Mouse (Mus musculus): ENCODE results near the gene Rassf3. TPM values are rescaled to one million over a fixed set of nuclear protein-coding genes. Genes with fewer than 3 reads are reported as not detected.

The Rassf3 gene
- polyA plus RNA-seq, 2 experiments: 20.7 to 23.2 TPM

DNA sequence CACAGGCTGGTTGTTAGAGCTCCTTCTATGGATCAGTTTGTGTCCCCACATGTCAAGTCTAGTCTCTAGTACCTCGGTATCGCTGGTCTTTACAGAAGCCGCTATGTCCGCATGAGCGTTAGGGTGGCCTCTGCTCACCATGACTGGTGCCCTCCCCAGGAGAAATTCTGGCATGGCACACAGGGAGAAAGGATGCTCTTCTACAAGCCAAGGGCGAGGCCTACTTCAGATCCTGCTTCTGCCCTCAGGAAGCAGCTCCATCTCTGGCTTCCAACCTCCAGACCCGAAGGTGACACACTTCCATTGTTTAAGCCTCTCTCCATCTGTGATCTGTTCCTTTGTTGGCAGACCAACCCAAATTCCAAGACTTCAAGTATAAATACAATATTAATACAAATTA lies 31.9 kb downstream of the Rassf3 start:
- DNase-seq (ENCODE audit: low spot score) (no peak), ATAC-seq (ENCODE audit: low FRiP score, low read depth) (no peak)
- H3K27me3 ChIP-seq (ENCODE audit: control insufficient read depth, insufficient read depth, low read length): no peaks in the 10 kb centered on the region
- H3K9ac ChIP-seq (ENCODE audit: low read depth, low read length, severe bottlenecking): no peak overlapping the region
- no peak overlapping the region for H3K4me3 ChIP-seq (replicated peaks; ENCODE audit: low read length)
- no peak overlapping the region for H3K4me2 ChIP-seq (replicated peaks; ENCODE audit: low read depth, low read length, severe bottlenecking)
- WGBS: 95% methylated on average over 7 of the region's 7 CpGs
- TF ChIP-seq POLR2A (IDR thresholded peaks at IDR 0.05; ENCODE audit: borderline replicate concordance, extremely low read depth, insufficient read depth, insufficient read length): no peak
- no peak overlapping the region for H3K27ac ChIP-seq (replicated peaks; ENCODE audit: low read depth, low read length)
- H3K9me3 ChIP-seq (ENCODE audit: control insufficient read depth, low read length): no peaks in the 10 kb centered on the region
- H3K4me1 ChIP-seq (ENCODE audit: control insufficient read depth, insufficient read depth, low read length): peaks cover 16% of the 10 kb centered on the region
- H3K36me3 ChIP-seq (ENCODE audit: control insufficient read depth, insufficient read depth, low read length): no peaks in the 10 kb centered on the region

DNA sequence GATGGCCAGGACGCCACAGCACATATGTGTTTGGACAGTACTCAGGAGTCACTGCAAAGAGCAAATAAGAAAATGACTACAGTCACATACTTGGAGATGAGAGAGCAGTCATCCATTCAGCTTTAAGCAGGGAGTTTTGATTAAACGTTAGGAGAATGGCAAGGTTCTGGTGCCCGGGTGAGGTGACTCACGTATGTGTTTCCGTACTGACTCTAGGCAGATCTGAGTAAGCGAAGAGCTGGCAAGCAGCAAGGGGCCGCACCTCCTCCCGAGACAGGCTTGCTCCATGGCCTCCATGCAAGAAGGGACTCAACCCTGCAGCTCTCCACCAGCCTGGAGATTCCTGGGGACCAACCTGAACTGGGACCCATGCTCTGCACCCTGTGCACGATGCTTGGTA lies 32.4 kb downstream of the Rassf3 start:
- Histone ChIP-seq H3K9ac (ENCODE audit: low read depth, low read length, severe bottlenecking) (no peak overlapping the region), H3K9me3 (ENCODE audit: control insufficient read depth, low read length) (no peaks in the 10 kb centered on the region), H3K27me3 (ENCODE audit: control insufficient read depth, insufficient read depth, low read length) (no peaks in the 10 kb centered on the region), H3K27ac (replicated peaks; ENCODE audit: low read depth, low read length) (no peak overlapping the region), H3K4me1 (ENCODE audit: control insufficient read depth, insufficient read depth, low read length) (peaks cover 16% of the 10 kb centered on the region), H3K36me3 (ENCODE audit: control insufficient read depth, insufficient read depth, low read length) (no peaks in the 10 kb centered on the region), H3K4me3 (replicated peaks; ENCODE audit: low read length) (no peak overlapping the region), H3K4me2 (replicated peaks; ENCODE audit: low read depth, low read length, severe bottlenecking) (no peak overlapping the region)
- DNase-seq (ENCODE audit: low spot score) (no peak), ATAC-seq (ENCODE audit: low FRiP score, low read depth) (no peak)
- WGBS: 88% methylated on average over 9 of the region's 9 CpGs
- no peak for TF ChIP-seq POLR2A (IDR thresholded peaks at IDR 0.05; ENCODE audit: borderline replicate concordance, extremely low read depth, insufficient read depth, insufficient read length)

DNA sequence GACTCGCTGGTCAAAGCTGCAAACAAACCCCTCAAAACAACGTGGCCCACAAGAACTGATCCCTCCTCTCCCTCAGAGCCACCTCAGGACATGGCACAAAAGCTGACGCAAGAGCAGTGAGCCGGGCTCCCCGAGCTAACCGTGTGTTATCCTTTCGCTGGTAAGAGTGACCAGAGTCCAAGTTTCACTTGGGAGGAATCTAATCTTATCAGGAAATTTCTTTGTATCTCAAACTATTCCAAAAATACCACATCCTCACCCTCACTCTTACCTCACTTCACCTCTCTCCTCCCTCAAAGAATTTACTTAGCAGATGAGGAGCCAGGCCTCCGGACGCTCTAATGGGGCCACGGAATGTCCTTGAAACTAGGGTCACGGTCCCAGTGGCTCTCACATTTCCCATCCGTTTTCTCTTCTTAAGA lies 36.8 kb downstream of the Rassf3 start:
- Histone ChIP-seq H3K9ac (ENCODE audit: low read depth, low read length, severe bottlenecking) (no peak overlapping the region), H3K27me3 (ENCODE audit: control insufficient read depth, insufficient read depth, low read length) (no peaks in the 10 kb centered on the region), H3K27ac (replicated peaks; ENCODE audit: low read depth, low read length) (no peak overlapping the region), H3K9me3 (ENCODE audit: control insufficient read depth, low read length) (no peaks in the 10 kb centered on the region), H3K4me2 (replicated peaks; ENCODE audit: low read depth, low read length, severe bottlenecking) (no peak overlapping the region), H3K4me1 (ENCODE audit: control insufficient read depth, insufficient read depth, low read length) (peaks cover 33% of the 10 kb centered on the region), H3K36me3 (ENCODE audit: control insufficient read depth, insufficient read depth, low read length) (no peaks in the 10 kb centered on the region), H3K4me3 (replicated peaks; ENCODE audit: low read length) (no peak overlapping the region)
- ATAC-seq (ENCODE audit: low FRiP score, low read depth): no peak
- WGBS: 86% methylated on average over 12 of the region's 12 CpGs
- no peak for TF ChIP-seq POLR2A (IDR thresholded peaks at IDR 0.05; ENCODE audit: borderline replicate concordance, extremely low read depth, insufficient read depth, insufficient read length)
- DNase-seq (ENCODE audit: low spot score): no peak

DNA sequence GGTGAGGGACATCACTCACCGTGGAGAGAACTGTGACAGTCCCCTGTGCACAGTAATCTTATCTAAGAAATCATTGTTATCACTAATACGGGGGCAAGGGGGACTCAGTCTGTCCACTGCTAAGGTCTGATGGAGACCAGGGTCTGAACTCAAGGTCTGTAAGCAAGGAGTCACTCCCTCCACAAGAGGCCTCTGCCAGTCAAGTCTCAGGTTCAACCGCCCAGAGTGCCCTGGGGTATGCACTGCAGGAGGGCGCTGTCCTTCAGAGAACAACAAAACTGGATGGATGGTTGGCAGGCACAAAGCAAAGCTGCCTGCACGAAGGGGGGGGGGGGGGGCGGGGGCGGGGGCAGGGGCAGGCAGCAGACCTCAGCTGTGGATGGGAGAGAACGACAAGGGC lies 38.0 kb downstream of the Rassf3 start:
- Histone ChIP-seq H3K36me3 (ENCODE audit: control insufficient read depth, insufficient read depth, low read length) (no peaks in the 10 kb centered on the region), H3K4me2 (replicated peaks; ENCODE audit: low read depth, low read length, severe bottlenecking) (no peak overlapping the region), H3K9ac (ENCODE audit: low read depth, low read length, severe bottlenecking) (no peak overlapping the region), H3K27ac (replicated peaks; ENCODE audit: low read depth, low read length) (0 out of 2 replicates have a peak overlapping the region, but pooled peaks have one; percentile 3), H3K27me3 (ENCODE audit: control insufficient read depth, insufficient read depth, low read length) (no peaks in the 10 kb centered on the region), H3K9me3 (ENCODE audit: control insufficient read depth, low read length) (no peaks in the 10 kb centered on the region), H3K4me3 (replicated peaks; ENCODE audit: low read length) (no peak overlapping the region), H3K4me1 (ENCODE audit: control insufficient read depth, insufficient read depth, low read length) (peaks cover 40% of the 10 kb centered on the region)
- 75% methylated on average over 6 of the region's 8 CpGs for WGBS
- DNase-seq (ENCODE audit: low spot score) (no peak), ATAC-seq (ENCODE audit: low FRiP score, low read depth) (no peak)
- TF ChIP-seq POLR2A (IDR thresholded peaks at IDR 0.05; ENCODE audit: borderline replicate concordance, extremely low read depth, insufficient read depth, insufficient read length): no peak

DNA sequence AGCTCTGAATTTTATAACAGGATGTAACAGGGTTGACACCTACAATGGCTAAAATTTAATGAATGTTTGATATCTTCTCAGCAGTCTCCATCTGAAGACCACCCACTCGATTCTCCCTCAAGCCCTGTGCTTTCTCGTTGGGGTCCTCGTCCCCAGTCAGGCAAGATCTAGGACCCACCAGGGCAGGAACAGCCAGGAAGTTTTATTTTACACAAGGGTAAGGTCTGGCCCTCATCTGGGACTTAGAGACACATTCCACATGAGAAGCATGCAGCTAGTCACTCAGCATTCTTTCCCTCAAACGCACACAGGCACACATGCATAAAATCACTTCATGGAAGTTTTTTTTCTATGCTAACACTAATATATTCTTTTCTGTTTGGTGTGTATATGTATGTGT lies 39.5 kb downstream of the Rassf3 start:
- 10% methylated on average over 4 of the region's 4 CpGs for WGBS
- H3K9me3 ChIP-seq (ENCODE audit: control insufficient read depth, low read length): no peaks in the 10 kb centered on the region
- DNase-seq (ENCODE audit: low spot score): peak; percentile 39

DNA sequence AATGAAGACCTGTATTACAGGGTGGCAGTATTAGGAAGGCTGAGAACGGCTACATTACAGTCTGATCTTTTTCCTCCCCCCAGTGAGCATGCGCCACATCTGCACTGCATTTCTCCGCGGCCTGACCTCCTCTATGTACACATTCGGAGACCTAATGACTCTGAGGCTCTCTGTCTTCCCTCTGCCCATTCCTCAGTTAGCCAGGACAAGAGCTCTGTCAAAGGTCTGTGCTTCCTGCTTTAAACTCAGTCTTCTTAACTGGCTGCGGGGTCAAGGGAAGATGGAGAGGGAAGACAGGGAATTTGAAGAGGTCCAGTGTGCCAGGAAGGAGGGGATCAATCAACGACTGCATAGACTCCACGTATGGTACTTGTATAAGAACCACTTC lies 39.9 kb downstream of the Rassf3 start:
- WGBS: 6% methylated on average over 8 of the region's 8 CpGs
- peaks cover 58% of the 10 kb centered on the region for H3K4me1 ChIP-seq (ENCODE audit: control insufficient read depth, insufficient read depth, low read length)
- H3K9ac ChIP-seq (ENCODE audit: low read depth, low read length, severe bottlenecking): no peak overlapping the region
- no peaks in the 10 kb centered on the region for H3K27me3 ChIP-seq (ENCODE audit: control insufficient read depth, insufficient read depth, low read length)
- H3K36me3 ChIP-seq (ENCODE audit: control insufficient read depth, insufficient read depth, low read length): no peaks in the 10 kb centered on the region
- no peaks in the 10 kb centered on the region for H3K9me3 ChIP-seq (ENCODE audit: control insufficient read depth, low read length)
- DNase-seq (ENCODE audit: low spot score): no peak
- peak overlapping the region; percentile 82 for H3K27ac ChIP-seq (replicated peaks; ENCODE audit: low read depth, low read length)
- no peak for ATAC-seq (ENCODE audit: low FRiP score, low read depth)
- TF ChIP-seq POLR2A (IDR thresholded peaks at IDR 0.05; ENCODE audit: borderline replicate concordance, extremely low read depth, insufficient read depth, insufficient read length): no peak
- peak overlapping the region; percentile 38 for H3K4me2 ChIP-seq (replicated peaks; ENCODE audit: low read depth, low read length, severe bottlenecking)
- no peak overlapping the region; the same call in 1 of the 2 replicates for H3K4me3 ChIP-seq (replicated peaks; ENCODE audit: low read length)

More for the DNA sequence above, 39.5 kb downstream of the Rassf3 start:
- peaks cover 54% of the 10 kb centered on the region for H3K4me1 ChIP-seq (ENCODE audit: control insufficient read depth, insufficient read depth, low read length)
- no peak overlapping the region for H3K9ac ChIP-seq (ENCODE audit: low read depth, low read length, severe bottlenecking)
- no peak for ATAC-seq (ENCODE audit: low FRiP score, low read depth)
- H3K36me3 ChIP-seq (ENCODE audit: control insufficient read depth, insufficient read depth, low read length): no peaks in the 10 kb centered on the region
- no peaks in the 10 kb centered on the region for H3K27me3 ChIP-seq (ENCODE audit: control insufficient read depth, insufficient read depth, low read length)
- no peak overlapping the region for H3K4me3 ChIP-seq (replicated peaks; ENCODE audit: low read length)
- peak overlapping the region; percentile 82 for H3K27ac ChIP-seq (replicated peaks; ENCODE audit: low read depth, low read length)
- TF ChIP-seq POLR2A (IDR thresholded peaks at IDR 0.05; ENCODE audit: borderline replicate concordance, extremely low read depth, insufficient read depth, insufficient read length): no peak
- no peak overlapping the region; the same call in 1 of the 2 replicates for H3K4me2 ChIP-seq (replicated peaks; ENCODE audit: low read depth, low read length, severe bottlenecking)
